Mouse (Mus musculus): ENCODE results near the gene Mrnip.

Gene Mrnip

DNA sequence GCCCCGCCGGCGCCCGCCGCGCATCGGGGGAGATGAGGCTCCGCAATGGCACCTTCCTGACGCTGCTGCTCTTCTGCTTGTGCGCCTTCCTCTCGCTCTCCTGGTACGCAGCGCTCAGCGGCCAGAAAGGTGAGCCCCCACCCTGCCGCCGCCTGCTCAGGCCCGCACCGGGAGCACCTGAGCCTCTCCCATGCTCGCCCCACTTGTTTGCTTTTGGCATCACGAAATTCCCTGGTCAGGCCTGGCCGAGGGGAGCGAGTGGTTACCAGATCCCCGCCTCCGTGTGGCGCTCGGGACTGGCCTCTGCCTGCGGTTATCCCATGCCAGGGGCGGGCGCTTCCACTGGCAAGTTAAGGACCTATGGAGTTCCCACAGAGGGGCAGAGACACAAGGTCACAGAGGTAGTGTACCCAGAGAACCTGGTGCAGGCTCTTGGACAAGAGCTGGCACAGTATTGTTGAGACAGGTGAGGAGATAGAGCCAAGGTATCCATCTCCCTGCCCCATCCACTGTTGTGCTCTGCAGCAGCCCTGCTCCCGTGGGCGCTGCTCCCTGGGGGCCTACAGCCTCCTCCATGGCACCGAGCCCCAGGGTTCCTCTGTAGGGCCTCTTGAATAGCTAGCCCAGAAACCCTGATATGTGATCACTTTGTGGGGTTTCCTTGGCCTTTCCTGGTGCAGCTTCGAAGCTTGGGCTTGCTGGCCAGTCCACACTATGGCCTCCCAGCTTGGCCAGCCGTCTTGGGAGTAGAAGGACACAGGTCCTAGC, 51.6 kb downstream of the Mrnip start:
- DNase-seq (ENCODE audit: low spot score), result no peak

DNA sequence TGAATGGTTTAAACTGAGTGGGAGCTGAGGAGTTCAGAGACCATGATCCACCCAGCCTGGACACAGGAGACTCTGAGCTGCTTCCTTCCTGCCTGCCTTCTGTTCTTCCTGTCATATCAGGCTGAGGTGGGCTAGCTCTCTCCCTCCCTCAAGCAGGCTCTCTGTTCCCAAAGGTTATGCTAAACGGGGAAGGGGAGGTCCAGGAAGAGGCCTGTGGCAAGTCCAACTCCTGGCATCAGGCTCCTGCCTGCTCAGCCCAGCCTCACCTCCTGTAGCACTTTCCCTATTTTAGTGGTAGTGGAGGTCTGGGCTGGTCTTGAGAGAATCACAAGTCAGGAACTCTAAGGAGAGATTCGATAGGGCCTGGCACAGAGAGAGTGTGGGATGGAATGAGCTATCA, 52.2 kb downstream of the Mrnip start:
- DNase-seq (ENCODE audit: low spot score), result no peak

GRCm38 (mm10) chr11:50227226-50227625, 53.0 kb downstream of the Mrnip start:
- no peak for DNase-seq (ENCODE audit: low spot score)

GRCm38 (mm10) chr11:50227736-50228135, 53.5 kb downstream of the Mrnip start:
- no peak for DNase-seq (ENCODE audit: low spot score)

GRCm38 (mm10) chr11:50228772-50229171, 54.5 kb downstream of the Mrnip start:
- no peak for DNase-seq (ENCODE audit: low spot score)

- no peak for DNase-seq (ENCODE audit: low spot score)
These were observed 55.1 kb downstream of the Mrnip start for GRCm38 (mm10) chr11:50229252-50229910.

DNA sequence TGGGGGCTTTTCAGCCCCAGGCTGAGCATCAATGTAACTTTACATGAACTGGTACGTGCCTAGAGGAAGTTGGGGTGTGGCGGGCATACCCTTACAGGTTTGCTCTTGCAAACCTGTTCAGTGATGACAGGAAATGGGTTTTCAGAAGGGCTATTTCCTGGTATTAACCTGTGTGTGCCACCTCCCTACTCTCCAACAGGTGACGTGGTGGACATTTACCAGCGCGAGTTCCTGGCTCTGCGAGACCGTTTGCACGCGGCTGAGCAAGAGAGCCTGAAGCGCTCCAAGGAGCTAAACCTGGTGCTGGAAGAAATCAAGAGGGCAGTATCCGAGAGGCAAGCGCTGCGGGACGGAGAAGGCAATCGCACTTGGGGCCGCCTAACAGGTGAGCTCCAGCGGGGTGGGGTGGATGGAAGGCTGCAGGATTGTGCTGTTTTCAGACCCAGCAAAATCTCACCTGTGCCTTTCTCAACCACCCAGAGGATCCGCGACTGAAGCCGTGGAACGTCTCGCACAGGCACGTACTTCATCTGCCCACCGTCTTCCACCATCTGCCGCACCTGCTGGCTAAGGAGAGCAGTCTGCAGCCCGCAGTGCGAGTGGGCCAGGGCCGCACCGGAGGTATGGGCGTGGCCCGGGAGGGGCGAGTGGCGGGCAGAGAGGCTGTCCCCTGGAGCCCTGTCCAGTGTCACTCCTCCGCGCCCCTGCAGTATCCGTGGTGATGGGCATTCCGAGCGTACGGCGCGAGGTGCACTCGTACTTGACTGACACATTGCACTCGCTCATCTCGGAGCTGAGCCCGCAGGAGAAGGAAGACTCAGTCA, 56.4 kb downstream of the Mrnip start:
- no peak for DNase-seq (ENCODE audit: low spot score)

DNA sequence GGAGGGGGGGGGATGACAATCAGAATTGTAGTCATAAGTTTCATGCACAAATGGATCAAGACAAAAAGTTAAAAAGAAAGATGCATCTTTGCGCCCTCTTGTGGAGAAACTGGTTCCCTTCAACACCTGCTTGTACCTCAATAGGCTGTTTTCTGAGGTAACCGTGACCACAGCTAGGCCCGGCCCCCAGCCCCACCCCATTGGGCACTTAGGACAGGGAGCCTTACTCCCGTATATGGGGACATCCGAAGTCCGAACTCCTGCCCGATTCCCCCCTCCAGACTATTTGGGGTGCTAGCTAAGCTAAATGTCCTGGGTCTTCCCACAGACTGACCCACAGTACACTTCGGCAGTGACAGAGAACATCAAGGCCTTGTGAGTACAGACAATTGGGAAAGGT, 57.2 kb downstream of the Mrnip start:
- no peak for DNase-seq (ENCODE audit: low spot score)

- no peak for DNase-seq (ENCODE audit: low spot score)
These were observed 58.8 kb downstream of the Mrnip start for GRCm38 (mm10) chr11:50233022-50233421.

GRCm38 (mm10) chr11:50233993-50234392, 59.7 kb downstream of the Mrnip start:
- no peak for DNase-seq (ENCODE audit: low spot score)

GRCm38 (mm10) chr11:50234606-50235005, 60.4 kb downstream of the Mrnip start:
- DNase-seq (ENCODE audit: low spot score), result no peak

DNA sequence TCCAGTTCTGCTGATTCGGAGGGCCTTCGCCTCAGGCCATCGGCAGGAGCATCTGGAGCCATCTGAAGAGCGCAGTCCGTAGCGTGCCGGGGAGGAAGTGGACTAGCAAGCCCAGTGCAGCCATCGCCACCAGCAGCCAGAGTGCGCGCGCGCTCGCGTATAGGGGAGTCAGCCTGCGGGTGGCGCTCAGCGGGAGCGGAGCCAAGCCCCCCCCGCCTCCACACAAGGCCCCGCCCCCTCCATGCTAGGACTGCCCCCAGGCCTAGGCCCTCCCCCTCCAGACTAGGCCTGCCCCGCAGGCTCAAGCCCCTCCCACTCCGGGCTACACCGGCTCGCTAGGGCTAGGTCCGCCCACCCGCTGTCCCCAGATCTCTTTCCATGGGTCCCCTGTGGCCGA, 62.3 kb downstream of the Mrnip start:
- peak; percentile 64 for DNase-seq (ENCODE audit: low spot score)

GRCm38 (mm10) chr11:50236937-50237835, 62.9 kb downstream of the Mrnip start:
- DNase-seq (ENCODE audit: low spot score), result no peak

- no peak for DNase-seq (ENCODE audit: low spot score)
These were observed 64.1 kb downstream of the Mrnip start, which contains the start of gene Ltc4s for GRCm38 (mm10) chr11:50238324-50238723. Ltc4s (minus strand) TSS chr11:50238616.

GRCm38 (mm10) chr11:50238821-50239791, 64.9 kb downstream of the Mrnip start:
- no peak for DNase-seq (ENCODE audit: low spot score)

DNA sequence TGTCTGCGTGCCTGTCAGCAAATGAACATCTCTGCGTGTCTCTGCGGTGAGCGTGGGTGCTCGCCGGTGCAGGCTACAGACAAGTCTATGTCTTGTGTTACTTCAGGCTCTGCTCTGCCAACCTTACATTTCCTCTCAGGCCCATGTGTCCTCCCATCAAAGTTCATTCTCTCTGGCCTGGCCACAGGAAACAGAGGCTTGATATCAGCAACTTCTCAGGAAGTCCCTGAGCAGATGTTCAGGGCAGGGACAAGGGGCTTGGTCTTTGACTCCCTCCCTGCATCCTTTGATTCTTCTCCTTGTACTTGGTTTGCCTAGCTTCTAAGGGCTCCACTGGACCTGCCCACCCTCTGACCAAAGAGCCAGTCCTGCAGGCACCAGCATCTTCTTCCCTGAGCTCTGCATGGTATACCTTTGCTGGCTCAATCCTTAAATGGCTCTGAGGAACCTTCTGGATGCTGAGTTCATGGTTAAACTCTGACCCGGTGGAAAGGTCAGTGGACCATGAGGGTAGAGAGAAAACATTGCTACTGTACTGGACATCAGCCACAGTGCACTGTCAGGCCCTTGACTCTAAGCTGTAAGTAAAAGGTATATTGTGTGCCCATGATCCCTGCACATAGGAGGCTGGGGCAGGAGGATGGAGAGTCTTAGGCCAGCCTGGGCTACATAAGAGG, 66.1 kb downstream of the Mrnip start:
- no peak for DNase-seq (ENCODE audit: low spot score)

GRCm38 (mm10) chr11:50243926-50244325, 69.7 kb downstream of the Mrnip start:
- no peak for DNase-seq (ENCODE audit: low spot score)

DNA sequence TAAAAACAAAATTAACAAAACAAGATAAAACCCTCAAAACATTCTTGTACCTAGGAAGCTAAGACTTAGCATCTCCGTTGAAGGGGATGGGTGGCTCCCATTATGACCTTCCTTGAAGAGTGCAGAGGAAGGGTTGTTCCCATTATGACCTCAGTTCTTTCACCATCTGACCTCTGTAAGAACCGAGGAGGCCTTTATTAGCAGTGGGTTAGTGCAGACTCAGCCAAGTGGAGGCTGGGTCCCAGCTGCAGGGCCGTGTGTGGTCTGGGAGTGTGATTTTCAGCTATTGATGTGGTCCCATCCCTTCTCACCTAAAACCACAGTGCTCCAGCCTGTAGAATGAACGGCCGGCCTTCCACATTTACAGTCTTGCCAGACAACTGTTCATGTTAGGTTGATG, 71.0 kb downstream of the Mrnip start:
- DNase-seq (ENCODE audit: low spot score), result no peak

- DNase-seq (ENCODE audit: low spot score), result no peak
These were observed 74.4 kb downstream of the Mrnip start for GRCm38 (mm10) chr11:50248473-50249171.
